8 mouse cellular contexts compared by ENCODE assay signal in genomic region chr6:50262310-50262709, GRCm38 (mm10). TPM values are rescaled to one million over a fixed set of nuclear protein-coding genes. Genes with fewer than 3 reads are reported as not detected.
DNase-seq lines count a peak whose midpoint lies in the region; ATAC-seq lines count a peak whose summit lies in the region.

No protein-coding gene starts in this region.

- H3K36me3 ChIP-seq in heart, embryonic 14.5 days (ENCODE audit: control insufficient read depth, insufficient read depth, low read length): no peaks in the 10 kb centered on the region
- no peaks in the 10 kb centered on the region for H3K36me3 ChIP-seq in hindbrain, embryonic 13.5 days
- H3K36me3 ChIP-seq in midbrain, embryonic 12.5 days: no peaks in the 10 kb centered on the region

- H3K27ac ChIP-seq in heart, embryonic 14.5 days (replicated peaks in 1 of 2; ENCODE audit: control insufficient read depth in 1 of 2, insufficient read depth in 1 of 2, low read depth in 2 of 2, low read length in 2 of 2): no peak overlapping the region
- H3K27ac ChIP-seq in hindbrain, embryonic 13.5 days: peak overlapping the region; percentile 86; the same call in 1 of the 2 replicates
- peak overlapping the region; percentile 72; the same call in 1 of the 2 replicates for H3K27ac ChIP-seq in midbrain, embryonic 12.5 days (replicated peaks)

- H3K4me2 ChIP-seq in heart, embryonic 14.5 days (ENCODE audit: low read length): peak overlapping the region; percentile 69
- peak overlapping the region; percentile 71 for H3K4me2 ChIP-seq in hindbrain, embryonic 13.5 days
- peak overlapping the region; percentile 75 for H3K4me2 ChIP-seq in midbrain, embryonic 12.5 days (replicated peaks)

- H3K4me3 ChIP-seq in heart, embryonic 14.5 days (ENCODE audit: control insufficient read depth in 1 of 2, insufficient read depth in 1 of 2, low read depth in 1 of 2, low read length in 2 of 2): peak overlapping the region; percentile 45 to 48
- H3K4me3 ChIP-seq in hindbrain, embryonic 13.5 days: peak overlapping the region; percentile 57
- H3K4me3 ChIP-seq in midbrain, embryonic 12.5 days: peak overlapping the region; percentile 55

- intact Hi-C loops in heart, postnatal 14 days (cut with DNase I): no loop called here

- H3K9me3 ChIP-seq in heart, embryonic 14.5 days (ENCODE audit: control insufficient read depth, low read length): no peaks in the 10 kb centered on the region
- H3K9me3 ChIP-seq in hindbrain, embryonic 13.5 days: no peaks in the 10 kb centered on the region
- H3K9me3 ChIP-seq in midbrain, embryonic 12.5 days: no peaks in the 10 kb centered on the region

- peak overlapping the region; percentile 71 for H3K9ac ChIP-seq in heart, embryonic 14.5 days (ENCODE audit: low read length)
- peak overlapping the region; percentile 87 for H3K9ac ChIP-seq in hindbrain, embryonic 13.5 days
- peak overlapping the region; percentile 70 for H3K9ac ChIP-seq in midbrain, embryonic 12.5 days (replicated peaks)

- no peaks in the 10 kb centered on the region for H3K27me3 ChIP-seq in heart, embryonic 14.5 days (ENCODE audit: control insufficient read depth, insufficient read depth, low read length)
- no peaks in the 10 kb centered on the region for H3K27me3 ChIP-seq in hindbrain, embryonic 13.5 days
- no peaks in the 10 kb centered on the region for H3K27me3 ChIP-seq in midbrain, embryonic 12.5 days

- WGBS in heart, embryonic 14.5 days: 31% methylated on average over 7 of the region's 7 CpGs
- WGBS in hindbrain, embryonic 13.5 days: 33% methylated on average over 7 of the region's 7 CpGs
- 33% methylated on average over 7 of the region's 7 CpGs for WGBS in midbrain, embryonic 12.5 days

- no peak for DNase-seq in heart, postnatal 14 days
- peak; percentile 31 for DNase-seq in brain, adult 2 months (ENCODE audit: low read depth, low spot score)
- DNase-seq in layer of hippocampus, adult 11-12 months (ENCODE audit: low spot score): no peak
- no peak for DNase-seq in layer of hippocampus, adult 8-10 months (ENCODE audit: low spot score in 2 of 2)
- no peak for DNase-seq in lung, postnatal 36 days

- peaks cover 0 to 2% of the 10 kb centered on the region in 2 experiments; a peak in 1 of 4 replicates for H3K4me1 ChIP-seq in heart, embryonic 14.5 days (ENCODE audit: control insufficient read depth in 2 of 2, insufficient read depth in 2 of 2, low read length in 2 of 2)
- H3K4me1 ChIP-seq in hindbrain, embryonic 13.5 days (replicated peaks): peaks cover 32% of the 10 kb centered on the region
- H3K4me1 ChIP-seq in midbrain, embryonic 12.5 days: peaks cover 15% of the 10 kb centered on the region

- ATAC-seq in heart, embryonic 14.5 days (ENCODE audit: insufficient number of reproducible peaks, insufficient read depth, low FRiP score, low read depth): no peak
- ATAC-seq in hindbrain, embryonic 13.5 days (ENCODE audit: low FRiP score): 0 out of 2 replicates have a peak, but pooled peaks have one; percentile 45
- 0 out of 2 replicates have a peak, but pooled peaks have one; percentile 33 for ATAC-seq in midbrain, embryonic 12.5 days (ENCODE audit: low FRiP score, low read depth)

RNA-seq across cellular contexts. Expression of gene Gsdme, which starts 1.4 kb away (rescaled TPM):
- polyA plus RNA-seq in heart, embryonic 14.5 days (2014; fragmentation: Nextera tagmentation; extraction: Ambion mirVana): 37.7 and 39.8 TPM in 2 replicates
- total RNA-seq in heart, postnatal 14 days (2021): under 1 TPM; 0.31 to 0.44 TPM
- 69.8 and 71.0 TPM in 2 replicates for polyA plus RNA-seq in hindbrain, embryonic 13.5 days (2015; fragmentation: Nextera tagmentation; extraction: Ambion mirVana)
- 54.3 and 56.0 TPM in 2 replicates for polyA plus RNA-seq in midbrain, embryonic 12.5 days (2016; fragmentation: Nextera tagmentation; extraction: Ambion mirVana)
- 10 to 100 TPM; 10.1 to 13.6 (median 10.9) TPM for total RNA-seq in layer of hippocampus, adult 8-10 months (2022)

Comparison
In these comparisons a context has a peak if more than half of its experiments do, and no peak if none do; other contexts are left out.
1. H3K27ac ChIP-seq: peak in hindbrain, embryonic 13.5 days (single experiment) and midbrain, embryonic 12.5 days (single experiment); none in heart, embryonic 14.5 days (0 of 2).
2. Peak in every context shown above with its lines, with median percentiles within 50 percentile points of each other: H3K4me2 ChIP-seq, H3K4me3 ChIP-seq and H3K9ac ChIP-seq.